Mouse (Mus musculus) spleen, postnatal 4 days (tissue): ENCODE measurements at regions not wholly inside any gene's neighbourhood (a gene's known extent, or its start where the extent isn't known, plus 50 kb on each side); places are given as distances from the start of the nearest gene placed in this dataset.

Experiments used
- DNase-seq, 2 experiments: peaks; one replicate each; pipeline ENCODE4 v3.0.0; 2022; ENCODE audit warnings: low spot score in 2 of 2

DNA sequence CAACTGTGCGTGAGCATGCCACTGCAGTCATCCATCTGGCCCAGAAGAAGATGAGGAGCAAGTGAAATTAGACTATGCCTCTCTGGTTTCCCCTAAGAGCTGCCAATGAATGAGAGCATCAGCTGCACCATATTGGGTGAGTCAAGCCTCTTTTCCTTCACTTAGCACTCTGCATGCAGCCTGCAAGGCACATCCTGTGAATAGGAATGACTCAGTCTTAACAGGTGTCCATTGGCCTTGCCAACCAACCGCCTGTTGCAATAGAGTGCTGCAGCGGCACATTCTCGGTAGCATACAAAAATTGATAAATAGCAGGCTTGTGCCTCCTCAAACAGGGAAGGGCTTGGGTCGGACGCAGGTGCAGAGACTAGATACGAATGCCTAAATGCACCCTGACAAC is 808.7 kb downstream of the Gsdmc2 start:
- no peak for DNase-seq

DNA sequence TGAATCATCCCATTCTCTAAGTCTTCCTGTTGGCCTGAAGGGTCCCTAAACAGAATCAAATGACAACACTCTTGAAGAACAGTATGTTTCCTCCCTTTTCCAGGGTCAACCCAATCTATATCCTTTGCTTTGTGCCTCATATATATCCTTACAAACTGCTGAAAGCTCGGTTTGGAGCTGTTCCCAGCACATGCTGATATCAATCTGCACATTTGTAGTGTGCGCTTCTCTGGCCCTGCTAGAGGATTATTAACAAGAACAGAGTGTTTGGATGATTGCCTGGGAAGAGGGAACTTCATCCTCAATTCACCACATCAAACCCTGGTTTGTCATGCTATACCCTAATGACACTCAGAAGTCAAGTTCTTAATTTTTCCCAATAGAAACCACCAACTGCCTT is 824.2 kb downstream of the Gsdmc2 start:
- DNase-seq, result no peak

DNA sequence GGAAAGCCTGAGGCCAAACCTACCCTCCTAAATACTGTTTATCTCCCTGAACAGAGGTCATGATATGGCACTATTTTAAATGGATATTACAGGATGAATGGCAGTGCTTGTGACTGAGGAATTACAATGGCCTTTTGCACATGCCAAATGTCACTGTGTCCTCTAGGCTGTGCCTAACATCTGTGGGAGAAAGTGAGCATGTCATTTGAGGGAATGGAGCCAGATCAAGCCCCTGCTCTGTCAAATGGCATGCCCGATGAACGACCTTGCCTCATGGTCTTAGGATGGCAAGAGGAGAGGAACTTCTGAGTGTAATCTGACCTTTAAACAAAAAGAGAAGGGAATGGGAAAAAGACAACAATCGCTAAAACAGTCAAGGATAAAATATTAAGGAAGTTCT is 827.0 kb downstream of the Gsdmc2 start:
- no peak for DNase-seq

DNA sequence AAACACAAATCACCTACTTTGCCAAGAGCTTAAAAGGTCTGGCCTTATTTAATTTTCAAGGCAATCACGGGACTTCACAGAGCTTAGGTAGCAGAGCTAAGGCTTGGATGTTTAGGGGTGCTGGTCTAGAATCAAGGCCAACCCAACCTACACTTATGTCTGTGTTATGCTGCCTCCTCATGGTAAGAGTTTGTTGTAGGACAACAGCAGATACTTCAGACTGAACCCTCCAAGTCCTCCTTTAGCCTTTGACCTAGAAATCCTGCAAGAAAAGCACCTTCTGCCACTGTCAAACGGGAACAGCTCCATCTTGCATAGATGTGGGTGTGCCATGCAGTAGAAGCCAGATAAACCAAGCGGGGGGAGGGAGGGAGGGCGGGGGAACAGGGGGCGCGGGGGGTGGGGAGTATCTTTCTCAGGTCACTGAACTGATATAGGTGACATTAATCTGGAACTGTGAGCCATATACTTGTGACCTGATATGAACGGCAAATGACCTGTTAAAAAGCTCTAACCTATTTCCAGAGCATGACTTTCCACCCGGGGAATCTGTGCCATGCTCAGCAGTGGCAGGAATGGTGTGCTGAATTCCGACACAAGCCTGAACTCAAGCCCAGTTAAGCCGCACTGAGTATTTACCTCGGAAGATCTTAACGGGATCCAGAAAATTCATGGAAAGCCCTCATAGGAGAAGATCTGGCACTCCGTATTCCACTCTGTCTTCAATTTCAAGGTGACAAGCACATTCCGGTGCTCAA is 838.3 kb downstream of the Gsdmc2 start:
- DNase-seq, result no peak

DNA sequence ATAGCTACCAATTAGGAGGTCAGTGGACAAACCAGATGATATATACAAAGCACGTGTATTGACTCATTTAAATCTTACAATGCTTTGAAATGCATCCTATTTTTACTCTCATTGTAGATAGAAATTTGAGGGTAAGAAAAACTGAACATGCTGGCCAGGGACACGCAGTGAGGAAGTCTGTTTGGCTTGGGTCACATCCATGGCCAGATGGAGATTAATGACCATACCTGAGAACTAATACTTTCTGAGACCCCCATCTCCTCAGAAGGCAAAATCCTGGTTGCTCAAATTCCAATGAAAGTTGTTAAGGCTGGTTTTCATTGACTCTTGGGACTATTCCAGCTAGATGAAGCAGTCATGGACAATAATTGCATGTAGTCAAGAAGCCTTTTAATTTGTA is 850.3 kb downstream of the Gsdmc2 start:
- no peak for DNase-seq

DNA sequence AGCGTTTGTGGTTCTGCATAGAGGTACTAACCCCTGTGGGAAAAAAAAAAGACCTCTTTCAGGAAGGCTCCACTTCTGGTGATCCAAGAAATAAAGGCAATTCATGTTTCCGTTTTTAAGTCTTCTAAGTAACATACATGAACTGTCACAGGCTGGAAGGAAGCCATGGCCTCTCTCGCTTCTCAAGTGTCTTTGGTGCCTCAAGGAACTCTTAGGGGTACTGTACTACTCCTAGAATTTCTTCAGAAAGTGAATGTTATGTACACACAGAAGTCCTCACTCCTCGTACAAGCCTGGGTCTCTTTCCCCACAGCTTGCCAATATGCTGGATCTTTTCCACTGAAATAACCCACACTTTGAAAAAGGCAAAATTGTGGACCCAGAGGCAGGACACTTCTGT is 858.1 kb downstream of the Gsdmc2 start:
- no peak for DNase-seq

DNA sequence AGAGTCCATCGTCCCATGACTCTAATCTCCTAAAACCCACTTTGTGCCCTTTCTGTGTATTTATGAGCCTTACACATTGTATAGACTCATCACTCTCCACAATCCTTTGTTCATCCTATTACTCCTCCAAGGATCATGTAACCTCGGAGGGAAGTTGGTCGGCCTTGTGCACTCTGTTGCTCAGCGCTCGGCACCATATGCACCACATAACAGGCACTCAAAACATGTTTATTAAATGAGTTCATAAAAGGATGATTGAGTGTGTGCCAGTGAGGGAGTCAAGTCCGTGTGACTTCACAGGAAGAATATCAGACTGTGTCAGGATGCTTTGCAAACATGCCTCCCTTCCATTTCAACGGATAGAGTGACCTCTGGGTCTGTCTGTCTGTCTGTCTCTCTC is 858.8 kb downstream of the Gsdmc2 start:
- DNase-seq, result no peak

DNA sequence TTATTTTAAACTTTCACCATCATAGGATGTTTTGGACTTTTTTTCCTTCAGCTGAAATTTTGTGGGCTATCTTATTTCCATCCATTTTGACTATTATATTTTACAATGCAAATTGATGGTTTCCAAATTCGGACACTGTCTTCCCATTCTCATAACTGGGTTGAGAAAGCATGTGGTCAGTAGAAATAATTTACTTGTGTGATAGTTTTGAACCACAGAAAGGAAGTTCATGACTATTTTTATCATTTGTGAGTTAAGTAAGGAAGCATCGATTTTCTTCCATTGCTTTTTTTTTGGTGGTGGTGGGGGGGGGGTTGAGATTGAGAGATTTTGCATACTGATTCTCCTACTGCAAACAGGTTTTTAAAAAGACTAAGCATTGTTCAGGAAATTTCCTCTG is 874.4 kb downstream of the Gsdmc2 start:
- no peak for DNase-seq

DNA sequence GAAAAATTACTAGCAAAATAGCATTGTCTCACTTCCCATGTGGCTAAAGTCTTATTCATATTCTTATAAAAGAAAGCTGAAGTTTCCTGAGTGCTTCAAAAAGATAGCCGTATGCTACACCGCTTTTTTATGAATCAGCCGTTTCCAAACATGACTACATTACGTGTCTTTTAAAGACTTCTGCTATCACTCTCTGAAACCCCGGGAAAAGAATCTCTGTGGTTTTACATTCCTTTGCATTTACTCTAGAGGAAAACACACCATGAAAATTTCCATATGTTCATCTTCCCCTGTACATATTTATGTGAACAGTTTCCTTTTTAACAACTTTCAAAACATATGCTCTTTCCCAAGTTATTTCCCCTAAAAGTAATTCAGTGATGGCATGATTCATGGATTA is 882.3 kb downstream of the Gsdmc2 start:
- no peak for DNase-seq

DNA sequence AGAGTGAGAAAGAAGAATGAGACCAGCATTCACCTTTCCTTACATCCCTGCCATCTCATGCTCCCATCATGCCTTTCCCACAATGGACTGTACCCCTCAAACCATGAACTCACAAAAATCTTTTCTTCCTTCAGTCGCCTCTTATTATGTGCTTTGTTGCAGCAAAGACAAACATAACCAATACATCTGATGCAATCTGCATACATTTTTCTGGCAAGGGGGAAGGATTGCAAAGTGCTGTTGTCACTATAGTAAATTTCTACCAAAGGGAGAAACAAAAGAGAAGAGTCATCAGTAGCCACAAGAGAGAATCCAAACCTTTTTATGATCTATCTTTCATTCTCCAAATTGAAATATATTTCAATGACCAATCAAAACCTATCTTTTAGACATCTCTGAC is 884.4 kb downstream of the Gsdmc2 start:
- DNase-seq, result no peak

DNA sequence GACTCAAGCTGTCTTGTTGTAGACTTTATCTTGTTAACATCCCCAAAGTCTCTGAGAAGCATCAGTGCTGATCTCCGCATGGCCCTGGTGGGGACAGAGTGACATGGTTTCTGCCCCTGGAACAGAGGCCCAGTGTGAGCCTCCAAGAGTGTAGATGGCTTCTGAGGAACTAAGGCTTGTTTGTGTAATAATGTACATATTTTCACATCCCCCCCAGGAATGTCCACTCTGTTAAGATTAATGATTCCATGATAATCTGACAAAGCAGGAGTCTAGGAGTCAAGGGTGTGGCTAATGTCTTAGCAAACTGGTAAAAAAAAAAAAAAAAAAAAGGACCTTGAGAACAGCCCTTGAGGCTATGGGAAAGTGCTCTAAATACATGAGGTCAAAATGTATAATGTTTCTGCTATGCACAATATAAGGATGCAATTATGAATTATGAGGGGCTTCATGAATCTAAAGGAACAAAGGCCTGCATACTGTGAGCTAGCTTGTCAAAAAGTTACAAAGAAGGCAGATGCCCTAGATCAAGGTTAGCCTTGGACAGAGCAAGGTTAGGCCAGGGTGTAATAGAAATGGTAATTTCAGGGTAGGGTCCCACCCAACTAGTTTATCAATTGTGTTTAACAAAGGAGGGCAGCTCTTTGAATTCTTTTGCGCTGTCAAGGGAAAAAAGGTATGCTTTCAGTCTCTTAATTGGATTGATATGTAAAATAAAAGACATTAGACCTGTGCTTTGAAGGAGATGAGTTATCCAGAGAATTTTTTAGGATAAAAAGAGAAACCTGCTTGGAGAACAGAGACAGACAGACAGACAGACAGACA is 886.3 kb downstream of the Gsdmc2 start:
- DNase-seq, result no peak

DNA sequence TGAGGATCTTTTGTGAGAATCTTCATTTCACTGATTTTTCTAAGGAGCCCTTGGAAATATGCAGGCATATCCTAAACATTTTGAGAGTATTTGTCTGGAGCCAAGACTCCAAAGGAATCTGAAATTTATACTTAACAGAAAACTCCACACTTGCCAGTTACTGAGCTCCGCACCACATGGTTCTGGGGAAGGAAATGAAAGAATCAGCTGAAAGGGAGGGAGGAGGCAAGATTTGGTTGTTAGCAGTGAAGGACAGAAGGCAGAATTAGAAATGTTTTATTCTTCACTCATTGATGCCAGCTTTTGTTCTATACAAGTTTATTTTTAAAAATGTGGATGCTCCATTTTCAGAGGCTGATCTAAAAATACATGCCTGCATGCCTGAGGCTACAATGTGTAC is 890.1 kb downstream of the Gsdmc2 start:
- no peak for DNase-seq

DNA sequence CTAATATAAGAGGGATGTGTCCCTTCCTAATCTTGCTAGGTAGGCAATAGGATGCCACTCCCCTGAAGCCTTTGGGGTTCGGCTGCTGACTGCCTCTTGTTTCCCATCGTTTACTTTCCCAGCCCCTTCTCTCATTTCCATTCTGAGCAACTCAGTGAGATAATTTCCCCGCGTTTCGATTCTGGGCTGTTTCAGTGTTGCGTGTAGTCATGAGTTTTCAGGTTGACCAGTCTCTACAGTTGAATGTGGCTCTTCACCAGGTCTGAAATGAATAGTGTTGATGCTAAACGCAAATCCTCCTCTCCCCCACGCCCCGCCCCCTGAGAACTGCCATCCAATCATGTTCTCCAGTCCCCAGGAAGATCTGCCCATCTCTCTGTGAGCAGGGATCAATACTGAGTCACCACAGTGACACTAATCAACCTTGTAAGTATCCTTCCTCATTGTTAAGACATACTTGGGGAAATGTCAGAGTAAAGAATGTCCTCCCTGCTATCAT is 890.6 kb downstream of the Gsdmc2 start:
- no peak for DNase-seq

DNA sequence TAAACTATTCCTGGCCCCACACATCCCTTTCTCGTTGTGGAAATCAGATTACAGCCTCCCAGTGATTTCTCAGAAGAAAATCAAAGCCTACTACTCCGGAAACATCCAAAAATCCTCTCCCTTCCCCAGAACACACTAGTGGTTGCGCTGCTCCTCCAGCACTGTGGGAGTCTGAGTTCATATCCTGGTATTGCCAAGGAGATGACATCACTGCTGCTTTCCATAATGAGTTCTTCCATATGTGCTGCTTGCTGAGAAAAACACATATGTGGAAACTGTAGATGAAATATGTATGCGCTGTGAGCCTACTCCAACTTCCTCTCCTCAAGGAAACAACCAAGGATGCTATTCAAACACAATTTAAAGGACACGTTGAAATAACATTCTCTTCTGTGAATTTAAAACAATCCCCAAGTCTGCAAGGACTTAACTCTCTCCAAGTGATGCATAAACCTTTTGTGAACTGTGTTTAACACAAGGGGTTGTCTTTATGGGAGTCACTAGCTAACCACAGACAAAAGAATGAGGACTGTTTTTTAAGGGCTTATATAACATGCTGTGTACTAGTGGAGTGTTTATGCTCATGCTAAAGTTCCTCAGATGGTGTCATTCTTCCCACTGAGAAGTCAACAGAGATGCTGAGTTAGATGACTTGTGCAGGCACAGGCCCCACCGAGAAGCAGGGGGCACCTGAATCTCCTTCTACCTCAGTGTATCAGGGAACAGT is 891.6 kb downstream of the Gsdmc2 start:
- no peak for DNase-seq

DNA sequence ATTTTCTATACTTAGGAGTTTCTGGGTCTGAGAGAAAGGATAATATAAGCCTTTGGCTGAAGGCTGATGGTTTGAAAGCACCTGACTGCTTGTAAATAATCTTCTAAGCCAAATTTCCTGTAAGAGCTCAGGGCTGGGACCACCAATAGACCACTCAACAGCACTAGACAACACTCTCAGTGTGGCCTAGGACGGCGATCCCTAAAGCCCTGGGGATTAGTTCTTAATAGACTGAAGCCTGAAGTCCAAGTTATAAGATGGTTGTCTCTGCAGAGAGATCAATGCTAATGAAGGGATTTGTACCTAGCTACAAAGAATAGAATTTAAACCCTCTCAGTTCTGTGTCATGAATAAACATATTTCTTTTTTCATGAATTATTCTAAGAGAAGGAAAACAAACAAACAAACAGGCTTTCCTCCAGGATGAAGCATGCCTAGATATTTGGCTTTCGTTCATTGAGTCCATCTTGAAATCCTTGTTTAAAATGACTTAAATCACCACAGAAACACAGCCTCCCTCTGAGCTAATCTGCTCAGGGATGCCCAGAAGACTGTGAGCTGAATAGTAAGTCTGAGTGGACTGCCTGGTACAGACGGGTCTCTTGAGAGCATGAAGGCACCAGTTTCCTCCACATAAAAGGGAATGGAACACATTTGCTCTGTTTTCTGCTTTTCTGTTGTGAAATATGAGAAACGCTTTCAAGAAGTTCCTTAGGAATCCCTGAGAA is 892.3 kb downstream of the Gsdmc2 start:
- DNase-seq, result no peak

DNA sequence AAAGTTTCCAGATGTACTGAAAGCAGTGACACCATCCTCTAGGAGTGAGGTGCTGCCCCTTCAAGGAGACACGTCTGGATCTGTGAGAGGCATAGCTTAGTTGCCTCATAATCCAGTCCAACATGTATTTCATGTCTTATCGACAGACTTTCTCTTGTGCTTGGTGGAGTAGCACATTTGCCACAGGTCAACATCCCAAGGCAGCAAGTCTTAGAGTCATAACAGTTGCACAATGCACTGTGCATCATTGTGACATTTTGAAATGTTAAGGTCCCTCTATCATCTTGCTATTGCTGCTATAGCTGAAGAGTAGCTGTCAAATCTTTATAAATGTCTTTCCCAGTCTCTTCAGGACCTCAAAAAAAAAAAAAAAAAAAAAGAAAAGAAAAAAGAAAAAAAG is 905.6 kb downstream of the Gsdmc2 start:
- no peak for DNase-seq

DNA sequence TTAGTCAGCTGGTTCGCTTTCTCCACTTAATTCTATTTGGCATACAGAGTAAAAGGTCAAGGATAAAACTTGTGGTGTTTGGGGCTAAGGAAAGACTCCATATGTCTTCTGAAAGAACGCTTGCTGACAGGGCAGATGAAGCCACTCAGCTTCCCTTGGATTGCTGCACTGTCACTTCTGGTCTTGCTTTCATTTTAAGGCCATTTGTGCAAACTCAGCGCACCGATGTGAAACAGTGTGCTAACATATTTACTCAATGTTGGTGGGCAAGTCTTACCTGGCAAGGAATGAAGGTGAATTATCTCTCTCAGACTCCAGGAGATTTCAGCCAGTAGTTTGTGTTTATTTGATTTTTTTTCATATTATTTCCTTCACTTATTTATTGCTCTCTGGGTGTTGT is 907.2 kb downstream of the Gsdmc2 start:
- DNase-seq, result no peak

DNA sequence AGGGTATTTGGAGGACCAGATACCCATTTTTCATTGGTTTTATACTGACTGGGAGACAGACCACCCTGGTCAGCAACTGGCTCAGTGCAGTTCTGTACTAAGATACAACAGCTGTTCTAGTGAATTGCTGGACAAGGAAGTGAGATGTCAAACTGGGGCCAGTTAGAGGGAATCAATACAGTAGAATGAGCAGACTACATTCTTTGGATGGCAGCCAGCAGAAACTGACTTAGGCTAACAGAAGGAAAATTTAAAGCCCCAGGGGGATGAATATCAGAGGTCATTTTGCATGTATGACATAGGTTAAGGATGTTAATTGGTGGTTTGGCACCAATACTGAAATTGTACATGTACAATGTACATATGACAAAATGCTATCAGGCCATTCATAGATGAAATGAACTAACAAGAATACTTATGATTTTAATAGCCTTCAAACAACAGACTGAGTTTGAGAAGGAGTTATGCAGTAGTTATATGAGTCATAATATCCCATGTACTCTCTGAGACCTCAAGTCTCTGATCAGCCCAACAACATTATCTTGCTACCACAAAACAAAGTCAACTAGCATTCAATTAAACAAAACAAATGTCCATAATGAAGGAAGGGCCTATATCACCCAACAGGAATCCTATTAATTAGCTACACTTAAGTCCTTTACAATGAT is 910.3 kb downstream of the Gsdmc2 start:
- DNase-seq, result no peak

DNA sequence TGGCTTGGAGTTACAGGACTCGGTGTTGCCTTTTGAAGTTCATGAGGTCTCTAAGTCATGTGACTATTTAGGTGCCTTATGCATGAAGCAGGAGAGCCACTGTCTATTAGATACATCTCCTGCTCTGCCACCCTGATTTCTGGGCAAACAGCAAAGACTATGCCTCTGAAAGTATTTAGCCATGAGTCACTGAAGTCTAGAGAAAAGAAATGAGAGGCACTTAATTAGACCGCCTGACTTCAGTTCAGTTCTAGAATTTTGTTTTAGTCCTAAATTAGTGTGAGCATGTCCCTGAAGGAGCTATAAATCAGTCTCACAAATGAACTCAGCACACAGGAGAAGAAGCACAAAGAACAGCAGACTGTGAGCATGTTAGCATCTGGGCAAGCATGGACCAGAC is 924.5 kb downstream of the Gsdmc2 start:
- DNase-seq, result no peak

DNA sequence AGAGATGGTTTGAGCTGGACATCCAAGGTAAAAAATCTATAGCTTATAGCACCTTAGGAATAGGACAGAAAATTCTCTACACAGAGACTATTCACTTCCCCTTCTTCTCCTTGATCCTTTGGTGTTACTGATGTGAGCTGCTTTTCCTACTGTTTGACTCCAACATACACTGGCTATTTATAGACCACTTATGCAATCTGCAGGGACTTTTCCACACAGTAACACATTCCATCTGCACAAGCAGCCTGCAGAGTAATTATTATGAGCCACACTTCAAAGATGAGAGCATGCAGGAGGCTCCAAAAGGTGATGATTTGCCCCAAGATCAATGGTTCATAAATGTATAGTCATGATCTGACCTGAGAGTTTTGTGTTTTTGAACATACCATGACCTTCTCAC is 925.7 kb downstream of the Gsdmc2 start:
- DNase-seq, result no peak

DNA sequence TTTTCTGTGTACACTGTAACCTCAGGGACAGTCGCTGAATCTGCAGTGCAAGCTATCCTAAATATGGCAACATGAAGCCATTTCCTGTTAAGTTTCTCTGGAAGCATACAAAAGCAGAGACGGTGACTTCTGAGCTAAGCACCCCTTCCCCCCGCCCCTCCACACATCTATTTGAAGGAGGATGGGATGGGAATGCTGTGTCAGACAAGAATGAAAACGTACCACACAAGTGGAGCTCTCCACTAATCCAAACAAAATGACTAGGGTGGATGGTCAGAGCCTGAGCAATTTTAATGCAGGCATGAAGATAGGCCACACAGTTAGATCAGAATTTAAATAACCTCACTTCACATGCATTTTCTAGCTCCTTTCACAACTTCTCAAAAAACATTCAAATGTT is 936.6 kb downstream of the Gsdmc2 start:
- DNase-seq, result no peak
